ENCODE assay signal across 14 mouse cellular contexts in genomic region chr8:12811231-12811630, GRCm38 (mm10). TPM values are rescaled to one million over a fixed set of nuclear protein-coding genes. Genes with fewer than 3 reads are reported as not detected.
DNase-seq lines count a peak whose midpoint lies in the region; ATAC-seq and TF ChIP-seq lines count a peak whose summit lies in the region.
"Had no signal": no experiment of that assay in that cellular context is flagged by ENCODE, and none has a peak within 500 bp of the region (broad histone marks: within the 10 kb centered on the region; RNA-seq: fewer than 3 reads in every experiment).

No protein-coding gene starts in this region.

- H3K36me3 ChIP-seq in embryonic facial prominence, embryonic 11.5 days (replicated peaks; ENCODE audit: control insufficient read depth, insufficient read depth, low read depth, low read length) = no peaks in the 10 kb centered on the region; the same call in 1 of the 2 replicates
- peaks cover 22% of the 10 kb centered on the region for H3K36me3 ChIP-seq in embryonic facial prominence, embryonic 10.5 days (replicated peaks)
- no peaks in the 10 kb centered on the region for H3K36me3 ChIP-seq in liver, adult 2 months (ENCODE audit: control insufficient read depth, insufficient read depth, low read length)
- no peaks in the 10 kb centered on the region for H3K36me3 ChIP-seq in CH12.LX (replicated peaks in 1 of 2; ENCODE audit: control insufficient read depth in 1 of 2, insufficient read depth in 1 of 2, low read length in 1 of 2)
- H3K36me3 ChIP-seq: liver, embryonic 15.5 days had no signal

- H3K9ac ChIP-seq in embryonic facial prominence, embryonic 11.5 days (replicated peaks; ENCODE audit: low read length) = no peak overlapping the region
- no peak overlapping the region for H3K9ac ChIP-seq in liver, adult 2 months (ENCODE audit: low read depth, low read length)
- no peak overlapping the region for H3K9ac ChIP-seq in CH12.LX (ENCODE audit: insufficient read depth, low read depth)
- H3K9ac ChIP-seq: kidney, embryonic 15.5 days; liver, embryonic 15.5 days had no signal

- H3K4me2 ChIP-seq in embryonic facial prominence, embryonic 11.5 days (ENCODE audit: low read depth, low read length) = no peak overlapping the region
- H3K4me2 ChIP-seq in CH12.LX (ENCODE audit: insufficient read depth, low read depth, poor library complexity, severe bottlenecking) = no peak overlapping the region
- H3K4me2 ChIP-seq: kidney, embryonic 15.5 days; liver, embryonic 15.5 days had no signal

- no peaks in the 10 kb centered on the region for H3K79me2 ChIP-seq in liver, adult 2 months (ENCODE audit: control insufficient read depth, insufficient read depth, low read length)
- no peaks in the 10 kb centered on the region for H3K79me2 ChIP-seq in CH12.LX (replicated peaks; ENCODE audit: control insufficient read depth, extremely low read depth, insufficient read depth, poor library complexity, severe bottlenecking)

- peak; percentile 12 for DNase-seq in embryonic facial prominence, embryonic 11.5 days (ENCODE audit: low spot score)
- DNase-seq in embryonic facial prominence, embryonic 10.5 days (ENCODE audit: low spot score) = no peak
- peak; percentile 35 for DNase-seq in liver, adult 2 months (ENCODE audit: extremely low read depth, low read depth, low spot score)
- DNase-seq in liver (no peak), CH12.LX (ENCODE audit: extremely low read depth) (peak; percentile 7)
- no peak for DNase-seq in adrenal gland, postnatal 4 days (ENCODE audit: low spot score in 2 of 2)
- DNase-seq: cerebellum, postnatal 25 days; gastrocnemius, postnatal 36 days; heart, postnatal 36 days; thymus, postnatal 14 days had no signal

- H3K9me3 ChIP-seq in embryonic facial prominence, embryonic 11.5 days (replicated peaks; ENCODE audit: control insufficient read depth, low read length) = no peaks in the 10 kb centered on the region
- no peaks in the 10 kb centered on the region for H3K9me3 ChIP-seq in embryonic facial prominence, embryonic 10.5 days
- H3K9me3 ChIP-seq in CH12.LX (replicated peaks; ENCODE audit: low read length) = no peaks in the 10 kb centered on the region
- H3K9me3 ChIP-seq: kidney, embryonic 15.5 days; liver, embryonic 15.5 days had no signal

- no peak overlapping the region for H3K4me3 ChIP-seq in embryonic facial prominence, embryonic 11.5 days (ENCODE audit: low read depth, low read length)
- H3K4me3 ChIP-seq in embryonic facial prominence, embryonic 10.5 days = no peak overlapping the region
- no peak overlapping the region for H3K4me3 ChIP-seq in liver, adult 2 months (ENCODE audit: insufficient read depth, low read depth, low read length)
- no peak overlapping the region for H3K4me3 ChIP-seq in CH12.LX (replicated peaks in 1 of 3; ENCODE audit: low read depth in 2 of 3, low read length in 2 of 3, poor library complexity in 1 of 3)
- H3K4me3 ChIP-seq: kidney, embryonic 15.5 days; liver, embryonic 15.5 days had no signal

- H3K4me1 ChIP-seq in embryonic facial prominence, embryonic 11.5 days (ENCODE audit: control insufficient read depth, insufficient read depth, low read length) = no peaks in the 10 kb centered on the region
- 0 out of 2 replicates have a peak, but pooled peaks cover 5% of the 10 kb centered on the region for H3K4me1 ChIP-seq in embryonic facial prominence, embryonic 10.5 days
- no peaks in the 10 kb centered on the region for H3K4me1 ChIP-seq in liver, adult 2 months (ENCODE audit: control insufficient read depth, insufficient read depth, low read length)
- H3K4me1 ChIP-seq in CH12.LX (ENCODE audit: control insufficient read depth in 1 of 2, insufficient read depth in 2 of 2) = peaks cover 12 to 14% of the 10 kb centered on the region in 2 experiments
- H3K4me1 ChIP-seq: liver, embryonic 15.5 days had no signal

- no peak for TF ChIP-seq EP300 in CH12.LX (IDR thresholded peaks at IDR 0.05; ENCODE audit: low read length)

- in situ Hi-C loops in CH12.LX (cut with MboI; ENCODE audit: low pct_ligation_motif_present, low pct_unique_long_range_greater_than_20kb, low sequenced_read_pairs) = no loop called here

- TF ChIP-seq RAD21 in CH12.LX (IDR thresholded peaks at IDR 0.05; ENCODE audit: low read depth, low read length) = peak; percentile 44

- WGBS in embryonic facial prominence, embryonic 11.5 days = 48% methylated on average over 6 of the region's 6 CpGs
- WGBS in embryonic facial prominence, embryonic 10.5 days = 51% methylated on average over 6 of the region's 6 CpGs
- 39% methylated on average over 6 of the region's 6 CpGs for WGBS in liver, adult 2 months

- TF ChIP-seq CTCF in liver, adult 2 months (IDR thresholded peaks at IDR 0.05; ENCODE audit: low read depth, low read length) = no peak
- TF ChIP-seq CTCF in CH12.LX (conservative IDR thresholded peaks at IDR 0.05 in 1 of 2, IDR thresholded peaks at IDR 0.05 in 1 of 2; ENCODE audit: low read depth in 2 of 2, low read length in 2 of 2) = peak in 1 of 2 experiments; percentile 49; a peak in 2 of 4 replicates

- dilution Hi-C loops in CH12.LX (cut with MboI; ENCODE audit: extremely low pct_ligation_motif_present, extremely low pct_unique_long_range_greater_than_20kb, low sequenced_read_pairs) = no loop called here

- no peaks in the 10 kb centered on the region for H3K27me3 ChIP-seq in embryonic facial prominence, embryonic 11.5 days (ENCODE audit: control insufficient read depth, insufficient read depth, low read length)
- no peaks in the 10 kb centered on the region for H3K27me3 ChIP-seq in embryonic facial prominence, embryonic 10.5 days (replicated peaks; ENCODE audit: low read depth, poor library complexity, severe bottlenecking)
- no peaks in the 10 kb centered on the region for H3K27me3 ChIP-seq in liver, adult 2 months (ENCODE audit: control insufficient read depth, insufficient read depth, low read length)
- peaks cover 80% of the 10 kb centered on the region for H3K27me3 ChIP-seq in CH12.LX (replicated peaks)
- H3K27me3 ChIP-seq: kidney, embryonic 15.5 days had no signal

- TF ChIP-seq POLR2A in liver, adult 2 months (IDR thresholded peaks at IDR 0.05; ENCODE audit: extremely low read depth, insufficient read depth, low read length) = no peak
- TF ChIP-seq POLR2A in CH12.LX (IDR thresholded peaks at IDR 0.05; ENCODE audit: low read depth, low read length) = no peak

- H3K27ac ChIP-seq in embryonic facial prominence, embryonic 11.5 days (replicated peaks; ENCODE audit: low read depth, low read length) = no peak overlapping the region
- no peak overlapping the region for H3K27ac ChIP-seq in embryonic facial prominence, embryonic 10.5 days (replicated peaks)
- no peak overlapping the region for H3K27ac ChIP-seq in liver, adult 2 months (replicated peaks; ENCODE audit: insufficient read depth, low read depth, low read length)
- no peak overlapping the region for H3K27ac ChIP-seq in CH12.LX (ENCODE audit: insufficient read depth, low read depth)
- H3K27ac ChIP-seq: kidney, embryonic 15.5 days; liver, embryonic 15.5 days had no signal

- ATAC-seq in embryonic facial prominence, embryonic 11.5 days (replicated peaks; ENCODE audit: insufficient number of reproducible peaks, low FRiP score, low TSS enrichment, low read depth) = no peak
- ATAC-seq in common myeloid progenitor, adult 5-6 weeks (replicated peaks; ENCODE audit: low read depth, poor library complexity, severe bottlenecking) = 0 out of 2 replicates have a peak, but pooled peaks have one; percentile 50
- no peak for ATAC-seq in granulocyte monocyte progenitor cell, adult 5-6 weeks (replicated peaks; ENCODE audit: poor library complexity, severe bottlenecking)

TF ChIP-seq in CH12.LX, 34 proteins besides CTCF, POLR2A, EP300 and RAD21:
- no peak for TF ChIP-seq CHD1 (IDR thresholded peaks at IDR 0.05; ENCODE audit: low read depth, low read length)
- TF ChIP-seq NELFE (IDR thresholded peaks at IDR 0.05; ENCODE audit: low read depth, low read length) = no peak
- TF ChIP-seq USF2 (conservative IDR thresholded peaks at IDR 0.05; ENCODE audit: low read depth, low read length) = no peak
- TF ChIP-seq POLR2AphosphoS2 (IDR thresholded peaks at IDR 0.05; ENCODE audit: low read depth, low read length) = no peak
- no peak for TF ChIP-seq USF1 (IDR thresholded peaks at IDR 0.05; ENCODE audit: low read depth, low read length)
- TF ChIP-seq E2F4 (IDR thresholded peaks at IDR 0.05; ENCODE audit: insufficient replicate concordance, low read depth, low read length) = no peak
- TF ChIP-seq ZC3H11A (IDR thresholded peaks at IDR 0.05; ENCODE audit: low read depth, low read length) = no peak
- no peak for TF ChIP-seq JUND (conservative IDR thresholded peaks at IDR 0.05; ENCODE audit: low read depth, low read length)
- no peak for TF ChIP-seq CHD2 (IDR thresholded peaks at IDR 0.05; ENCODE audit: low read length)
- no peak for TF ChIP-seq TCF12 (IDR thresholded peaks at IDR 0.05; ENCODE audit: low read depth, low read length)
- no peak for TF ChIP-seq TBP (conservative IDR thresholded peaks at IDR 0.05; ENCODE audit: low read depth, low read length)

RNA-seq across cellular contexts. Expression of gene Atp11a, which starts 54.4 kb away (rescaled TPM):
- 11.6 and 13.3 TPM in 2 replicates for polyA plus RNA-seq in embryonic facial prominence, embryonic 11.5 days (2014; fragmentation: Nextera tagmentation; extraction: Ambion mirVana)
- polyA plus RNA-seq in embryonic facial prominence, embryonic 10.5 days (2016; fragmentation: Nextera tagmentation; extraction: Ambion mirVana) = 9.8 and 10.2 TPM in 2 replicates
- 4.8 and 6.8 TPM in 2 replicates for total RNA-seq in liver, adult 2 months (2014; rRNA removed)
- polyA plus RNA-seq in liver, adult 2 months (2012; rRNA removed) = 6.6 and 6.9 TPM in 2 replicates
- 0.21 and 0.34 TPM in 2 replicates for total RNA-seq in CH12.LX (2012; rRNA removed)
- total RNA-seq in CH12.LX (2014; rRNA removed) = 0.12 TPM in 2 replicates
- 0.27 TPM in 2 replicates for polyA plus RNA-seq in CH12.LX (2012; ENCODE audit: insufficient read length, low read depth)
- total RNA-seq in common myeloid progenitor, adult 5-6 weeks (2017) = 6.8 and 9.4 TPM in 2 replicates
- 10 to 100 TPM; 79.4 to 92.9 TPM for total RNA-seq in adrenal gland, postnatal 4 days (2021)
- 19.8 and 22.8 TPM in 2 replicates for total RNA-seq in granulocyte monocyte progenitor cell, adult 5-6 weeks (2014; fragmentation: Nextera tagmentation)
- total RNA-seq in granulocyte monocyte progenitor cell, adult 5-6 weeks (2017) = 14.3 and 18.7 TPM in 2 replicates

Comparison
In these comparisons a context has a peak if more than half of its experiments do, and no peak if none do; other contexts are left out.
1. DNase-seq: peak in embryonic facial prominence, embryonic 11.5 days (single experiment), liver, adult 2 months (single experiment) and CH12.LX (single experiment); none in embryonic facial prominence, embryonic 10.5 days (single experiment), liver (single experiment) and adrenal gland, postnatal 4 days (0 of 2).